Mouse (Mus musculus): ENCODE results near the gene Alox12.

DNA sequence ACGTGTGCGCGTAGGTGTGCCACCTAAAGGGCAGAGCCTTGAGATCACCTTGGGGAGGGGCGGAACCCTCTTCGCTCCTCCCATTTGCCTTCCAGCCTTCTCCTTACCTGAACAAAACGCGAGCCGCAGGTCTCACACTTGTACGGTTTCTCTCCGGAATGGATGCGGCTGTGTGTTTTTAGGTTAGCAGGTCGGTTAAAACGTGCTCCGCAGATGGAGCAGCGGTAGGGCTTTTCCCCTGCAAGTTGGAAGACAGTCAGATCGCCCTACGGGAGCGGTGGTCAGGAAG, 28.6 kb downstream of the Alox12 start:
- TF ChIP-seq CTCF (conservative IDR thresholded peaks at IDR 0.05; ENCODE audit: low read length) (no peak), POU5F1 (IDR thresholded peaks at IDR 0.05; ENCODE audit: borderline replicate concordance, low read length) (no peak)

All from E14TG2a.4 (cell line).